Mouse (Mus musculus) left cerebral cortex, adult 18-20 months (tissue): ENCODE results near the gene Mcemp1. TPM values are rescaled to one million over a fixed set of nuclear protein-coding genes. Genes with fewer than 3 reads are reported as not detected.

Experiments used
- total RNA-seq, 2 experiments: library from RNA; stranded (reverse); gene quantifications; 2 replicates each; pipeline ENCODE4 v1.2.3; 2021

Mcemp1 gene
- total RNA-seq, 2 experiments from 2014 or later, result 0.23 to 0.30 TPM

Other genes starting within 250 kb of the Mcemp1 start
- gene Pex11g, start 198.1 kb upstream of the Mcemp1 start, total RNA-seq, result under 1 TPM; 0.33 to 0.77 TPM
- not detected for gene Tex45, start 194.9 kb upstream of the Mcemp1 start, total RNA-seq
- gene Zfp358, start 172.6 kb upstream of the Mcemp1 start, total RNA-seq, result 10 to 100 TPM; 34.3 to 34.6 TPM
- gene Mcoln1, start 165.3 kb upstream of the Mcemp1 start, total RNA-seq, result 10 to 100 TPM; 82.2 to 92.0 TPM
- gene Pnpla6, start 150.4 kb upstream of the Mcemp1 start, total RNA-seq, result 10 to 100 TPM; 66.3 to 76.8 TPM
- under 1 TPM in 1 of 2 experiments, not detected in 1; 0.40 TPM for gene C330021F23Rik, start 97.8 kb upstream of the Mcemp1 start, total RNA-seq
- gene Camsap3, start 78.5 kb upstream of the Mcemp1 start, total RNA-seq, result 10 to 100 TPM; 33.4 to 37.9 TPM
- gene Xab2, start 44.4 kb upstream of the Mcemp1 start, total RNA-seq, result 10 to 100 TPM; 37.9 to 41.5 TPM
- gene Pet100, start 44.2 kb upstream of the Mcemp1 start, total RNA-seq, result 10 to 100 TPM; 80.8 to 85.8 TPM
- not detected for gene Pcp2, start 40.2 kb upstream of the Mcemp1 start, total RNA-seq
- 10 to 100 TPM; 50.9 to 56.7 TPM for gene Stxbp2, start 34.8 kb upstream of the Mcemp1 start, total RNA-seq
- under 1 TPM; 0.68 to 0.86 TPM for gene Retn, start 10.0 kb upstream of the Mcemp1 start, total RNA-seq
- gene Fcor, start 6.6 kb downstream of the Mcemp1 start, total RNA-seq, result 10 to 100 TPM in 1 of 2 experiments, 1 to 10 TPM in 1; 9.2 to 14.6 TPM
- gene Trappc5, start 10.5 kb downstream of the Mcemp1 start, total RNA-seq, result 10 to 100 TPM; 29.1 to 29.3 TPM
- not detected for gene Fcer2a, start 28.4 kb downstream of the Mcemp1 start, total RNA-seq
- gene Clec4g, start 54.9 kb downstream of the Mcemp1 start, total RNA-seq, result not detected
- gene Cd209a, start 83.2 kb downstream of the Mcemp1 start, total RNA-seq, result 1 to 10 TPM; 1.7 to 2.2 TPM
- not detected for gene Cd209e, start 188.6 kb downstream of the Mcemp1 start, total RNA-seq
- under 1 TPM in 1 of 2 experiments, not detected in 1; 0.56 TPM for gene Cd209d, start 212.8 kb downstream of the Mcemp1 start, total RNA-seq